Comparison of ENCODE assay signal across 8 mouse cellular contexts in genomic region chr12:111443011-111443870, GRCm38 (mm10). TPM values are rescaled to one million over a fixed set of nuclear protein-coding genes. Genes with fewer than 3 reads are reported as not detected.
DNase-seq lines count a peak whose midpoint lies in the region; ATAC-seq lines count a peak whose summit lies in the region.

No protein-coding gene starts in this region.

- H3K4me2 ChIP-seq in hindbrain, embryonic 12.5 days (replicated peaks), result peak overlapping the region; percentile 62

- peak overlapping the region; percentile 14; the same call in 1 of the 2 replicates for H3K27ac ChIP-seq in embryonic facial prominence, embryonic 10.5 days (replicated peaks)
- H3K27ac ChIP-seq in hindbrain, embryonic 12.5 days, result no peak overlapping the region

- 0 out of 2 replicates have a peak, but pooled peaks cover 2% of the 10 kb centered on the region for H3K9me3 ChIP-seq in embryonic facial prominence, embryonic 10.5 days
- H3K9me3 ChIP-seq in hindbrain, embryonic 12.5 days (replicated peaks), result no peaks in the 10 kb centered on the region

- ATAC-seq in hindbrain, embryonic 12.5 days (ENCODE audit: low FRiP score), result no peak
- ATAC-seq in megakaryocyte-erythroid progenitor cell, adult 5-6 weeks (replicated peaks; ENCODE audit: low FRiP score, low TSS enrichment, poor library complexity, severe bottlenecking), result peak; percentile 85

- WGBS in embryonic facial prominence, embryonic 10.5 days, result 7% methylated on average over 15 of the region's 15 CpGs
- 13% methylated on average over 15 of the region's 15 CpGs for WGBS in hindbrain, embryonic 12.5 days

- H3K4me3 ChIP-seq in embryonic facial prominence, embryonic 10.5 days, result peak overlapping the region; percentile 61
- peak overlapping the region; percentile 37 for H3K4me3 ChIP-seq in hindbrain, embryonic 12.5 days

- DNase-seq in heart, adult 11 months, result peak; percentile 98
- DNase-seq in heart, postnatal 4 days, result no peak
- DNase-seq in embryonic facial prominence, embryonic 10.5 days (ENCODE audit: low spot score), result no peak
- no peak for DNase-seq in right cerebral cortex, adult 18-20 months
- no peak for DNase-seq in layer of hippocampus, adult 8-10 months (ENCODE audit: low spot score in 2 of 2)
- no peak for DNase-seq in ovary, postnatal 10 days (ENCODE audit: low spot score)

- H3K9ac ChIP-seq in hindbrain, embryonic 12.5 days, result peak overlapping the region; percentile 32; the same call in 1 of the 2 replicates

- peaks cover 63% of the 10 kb centered on the region for H3K4me1 ChIP-seq in embryonic facial prominence, embryonic 10.5 days
- H3K4me1 ChIP-seq in hindbrain, embryonic 12.5 days, result peaks cover 33% of the 10 kb centered on the region

- peaks cover 93% of the 10 kb centered on the region for H3K27me3 ChIP-seq in embryonic facial prominence, embryonic 10.5 days (replicated peaks; ENCODE audit: low read depth, poor library complexity, severe bottlenecking)
- peaks cover 93% of the 10 kb centered on the region for H3K27me3 ChIP-seq in hindbrain, embryonic 12.5 days

- H3K36me3 ChIP-seq in embryonic facial prominence, embryonic 10.5 days (replicated peaks), result no peaks in the 10 kb centered on the region
- H3K36me3 ChIP-seq in hindbrain, embryonic 12.5 days, result no peaks in the 10 kb centered on the region

RNA-seq across cellular contexts. Expression of gene Tnfaip2, which starts 1.0 kb away (rescaled TPM):
- 10 to 100 TPM; 19.1 to 23.3 TPM for total RNA-seq in heart, postnatal 4 days (2021)
- polyA plus RNA-seq in embryonic facial prominence, embryonic 10.5 days (2016; fragmentation: Nextera tagmentation; extraction: Ambion mirVana), result 3.9 and 4.0 TPM in 2 replicates
- 3.7 and 4.1 TPM in 2 replicates for polyA plus RNA-seq in hindbrain, embryonic 12.5 days (2016; fragmentation: Nextera tagmentation; extraction: Ambion mirVana)
- total RNA-seq in megakaryocyte-erythroid progenitor cell, adult 5-6 weeks (2014; fragmentation: Nextera tagmentation), result 163 and 178 TPM in 2 replicates
- 102 and 149 TPM in 2 replicates for total RNA-seq in megakaryocyte-erythroid progenitor cell, adult 5-6 weeks (2017)
- 1 to 10 TPM in 3 of 4 experiments, under 1 TPM in 1; 0.85 to 1.8 (median 1.4) TPM for total RNA-seq in layer of hippocampus, adult 8-10 months (2022)

RNA-seq across cellular contexts. Expression of gene Exoc3l4, which starts 26.4 kb away (rescaled TPM):
- 1 to 10 TPM; 7.3 to 8.7 TPM for total RNA-seq in heart, postnatal 4 days (2021)
- 5.7 and 7.0 TPM in 2 replicates for polyA plus RNA-seq in embryonic facial prominence, embryonic 10.5 days (2016; fragmentation: Nextera tagmentation; extraction: Ambion mirVana)
- 4.9 and 5.1 TPM in 2 replicates for polyA plus RNA-seq in hindbrain, embryonic 12.5 days (2016; fragmentation: Nextera tagmentation; extraction: Ambion mirVana)
- 0.27 TPM in 1 of 2 replicates, not detected in the other for total RNA-seq in megakaryocyte-erythroid progenitor cell, adult 5-6 weeks (2014; fragmentation: Nextera tagmentation)
- not detected in 2 replicates for total RNA-seq in megakaryocyte-erythroid progenitor cell, adult 5-6 weeks (2017)
- total RNA-seq in layer of hippocampus, adult 8-10 months (2022), result 1 to 10 TPM; 5.0 to 7.7 (median 6.5) TPM

RNA-seq across cellular contexts. Expression of gene Lbhd2, which starts 36.6 kb away (rescaled TPM):
- total RNA-seq in heart, postnatal 4 days (2021), result not detected
- polyA plus RNA-seq in embryonic facial prominence, embryonic 10.5 days (2016; fragmentation: Nextera tagmentation; extraction: Ambion mirVana), result not detected in 2 replicates
- polyA plus RNA-seq in hindbrain, embryonic 12.5 days (2016; fragmentation: Nextera tagmentation; extraction: Ambion mirVana), result 0.45 and 0.74 TPM in 2 replicates
- total RNA-seq in megakaryocyte-erythroid progenitor cell, adult 5-6 weeks (2014; fragmentation: Nextera tagmentation), result not detected in 2 replicates
- not detected in 2 replicates for total RNA-seq in megakaryocyte-erythroid progenitor cell, adult 5-6 weeks (2017)
- 1 to 10 TPM in 2 of 4 experiments, under 1 TPM in 1, not detected in 1; 0.61 to 2.3 (median 1.3) TPM for total RNA-seq in layer of hippocampus, adult 8-10 months (2022)

RNA-seq across cellular contexts. Expression of gene Gm266, which starts 42.4 kb away (rescaled TPM):
- total RNA-seq in heart, postnatal 4 days (2021), result 1 to 10 TPM in 1 of 2 experiments, under 1 TPM in 1; 0.88 to 1.6 TPM
- 15.7 and 19.8 TPM in 2 replicates for polyA plus RNA-seq in embryonic facial prominence, embryonic 10.5 days (2016; fragmentation: Nextera tagmentation; extraction: Ambion mirVana)
- 9.4 and 14.3 TPM in 2 replicates for polyA plus RNA-seq in hindbrain, embryonic 12.5 days (2016; fragmentation: Nextera tagmentation; extraction: Ambion mirVana)
- not detected in 2 replicates for total RNA-seq in megakaryocyte-erythroid progenitor cell, adult 5-6 weeks (2014; fragmentation: Nextera tagmentation)
- not detected in 2 replicates for total RNA-seq in megakaryocyte-erythroid progenitor cell, adult 5-6 weeks (2017)
- 1 to 10 TPM; 3.6 to 6.6 (median 4.6) TPM for total RNA-seq in layer of hippocampus, adult 8-10 months (2022)

Comparison
In these comparisons a context has a peak if more than half of its experiments do, and no peak if none do; other contexts are left out.
1. RNA of gene Tnfaip2, which starts 1.0 kb away (total RNA-seq): 102 to 178 TPM in megakaryocyte-erythroid progenitor cell, adult 5-6 weeks and 19.1 to 23.3 TPM in heart, postnatal 4 days; 0.85 to 1.8 TPM in layer of hippocampus, adult 8-10 months; every median in the first group is over 4 times any median in the second.
2. RNA of gene Exoc3l4, which starts 26.4 kb away (total RNA-seq): 7.3 to 8.7 TPM in heart, postnatal 4 days and 5.0 to 7.7 TPM in layer of hippocampus, adult 8-10 months; 0.27 TPM in megakaryocyte-erythroid progenitor cell, adult 5-6 weeks; every median in the first group is over 4 times any median in the second.